Mouse (Mus musculus): ENCODE measurements at regions not wholly inside any gene's neighbourhood (a gene's known extent, or its start where the extent isn't known, plus 50 kb on each side); places are given as distances from the start of the nearest gene placed in this dataset.

GRCm38 (mm10) chr8:11145251-11145650 lies 137.0 kb upstream of the Irs2 start:
- no peak for DNase-seq (ENCODE audit: low spot score in 2 of 2)

GRCm38 (mm10) chr8:11140566-11140965 lies 132.3 kb upstream of the Irs2 start:
- no peak for DNase-seq (ENCODE audit: low spot score in 2 of 2)

GRCm38 (mm10) chr8:11139294-11139693 lies 131.0 kb upstream of the Irs2 start:
- DNase-seq (ENCODE audit: low spot score in 2 of 2): no peak

- DNase-seq (ENCODE audit: low spot score in 2 of 2): no peak
Measured at GRCm38 (mm10) chr8:11138302-11139020, 130.2 kb upstream of the Irs2 start.

GRCm38 (mm10) chr8:11136566-11136965 lies 128.3 kb upstream of the Irs2 start:
- DNase-seq (ENCODE audit: low spot score in 2 of 2): no peak

GRCm38 (mm10) chr8:11135135-11135534 lies 126.9 kb upstream of the Irs2 start:
- DNase-seq (ENCODE audit: low spot score in 2 of 2): no peak

- no peak for DNase-seq (ENCODE audit: low spot score in 2 of 2)
Measured at GRCm38 (mm10) chr8:11134562-11134961, 126.3 kb upstream of the Irs2 start.

- DNase-seq (ENCODE audit: low spot score in 2 of 2): no peak
Measured at GRCm38 (mm10) chr8:11119030-11119634, 110.9 kb upstream of the Irs2 start.

GRCm38 (mm10) chr8:11116534-11116933 lies 108.3 kb upstream of the Irs2 start:
- no peak for DNase-seq (ENCODE audit: low spot score in 2 of 2)

- no peak for DNase-seq (ENCODE audit: low spot score in 2 of 2)
Measured at GRCm38 (mm10) chr8:11115210-11115609, 107.0 kb upstream of the Irs2 start.

- DNase-seq (ENCODE audit: low spot score in 2 of 2): no peak
Measured at GRCm38 (mm10) chr8:11114531-11114930, 106.3 kb upstream of the Irs2 start.

GRCm38 (mm10) chr8:11112908-11113532 lies 104.8 kb upstream of the Irs2 start:
- peak in 1 of 2 experiments; percentile 21 for DNase-seq (ENCODE audit: low spot score in 2 of 2)

- peak in 1 of 2 experiments; percentile 22 for DNase-seq (ENCODE audit: low spot score in 2 of 2)
Measured at GRCm38 (mm10) chr8:11111987-11112386, 103.7 kb upstream of the Irs2 start.

- no peak for DNase-seq (ENCODE audit: low spot score in 2 of 2)
Measured at GRCm38 (mm10) chr8:11107435-11107834, 99.2 kb upstream of the Irs2 start.

GRCm38 (mm10) chr8:11107021-11107420 lies 98.8 kb upstream of the Irs2 start:
- DNase-seq (ENCODE audit: low spot score in 2 of 2): no peak

GRCm38 (mm10) chr8:11103745-11104607 lies 95.7 kb upstream of the Irs2 start:
- DNase-seq (ENCODE audit: low spot score in 2 of 2): no peak

GRCm38 (mm10) chr8:11100310-11100709 lies 92.1 kb upstream of the Irs2 start:
- DNase-seq (ENCODE audit: low spot score in 2 of 2): no peak

GRCm38 (mm10) chr8:11099591-11099855 lies 91.3 kb upstream of the Irs2 start:
- DNase-seq (ENCODE audit: low spot score in 2 of 2): no peak

- DNase-seq (ENCODE audit: low spot score in 2 of 2): no peak
Measured at GRCm38 (mm10) chr8:11098790-11099590, 90.7 kb upstream of the Irs2 start.

GRCm38 (mm10) chr8:11098228-11098778 lies 90.0 kb upstream of the Irs2 start:
- peak in 1 of 2 experiments; percentile 27 for DNase-seq (ENCODE audit: low spot score in 2 of 2)

- DNase-seq (ENCODE audit: low spot score in 2 of 2): no peak
Measured at GRCm38 (mm10) chr8:11097813-11098212, 89.6 kb upstream of the Irs2 start.

All from spleen, postnatal 10 days (tissue).